Mouse (Mus musculus) T-helper 17 cell (primary cell): ENCODE data around the gene Samt1.
"Not testable (repeated sequence)": the region's sequence is repeated elsewhere in the genome, so short reads cannot be mapped to it uniquely, and the experiment has no call there.

Experiments
- in situ Hi-C, 2 experiments: fragments of 300-600 bp; cut with MboI, MseI; formaldehyde crosslinking; loops; 1 replicate in 1 of 2; 2 replicates in 1 of 2; pipeline ENCODE4 v1.15.1; 2025; ENCODE audit warnings: high pct_unique_total_duplicates in 2 of 2

Samt1 gene

GRCm38 (mm10) chrX:154012540-154012939 lies at the start of gene Samt1:
Gene Samt1, minus strand, starts transcription at chrX:154012640.
- in situ Hi-C loops = loop anchor here in 1 of 2 experiments (25.0 kb wide), 1 partner anchor 125 kb away; no protein-coding TSS in a partner anchor

DNA sequence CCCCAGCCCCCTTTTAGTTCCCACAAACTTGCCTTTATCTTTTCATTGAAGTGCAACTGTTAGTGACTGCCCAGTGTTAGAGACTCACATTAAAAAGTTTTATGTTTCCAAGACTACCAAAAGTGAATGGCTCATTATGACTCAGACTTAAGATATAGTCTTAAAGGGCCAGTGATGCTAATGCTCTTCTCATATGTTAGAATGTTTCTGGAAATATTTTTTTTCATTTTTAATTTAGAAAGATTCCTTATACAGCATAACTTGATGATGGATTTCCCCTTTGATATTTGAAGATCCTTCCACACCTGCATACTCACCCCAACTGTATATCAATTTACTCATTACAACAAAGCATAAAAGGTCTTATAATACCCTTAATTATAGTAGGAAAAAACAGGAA lies 42.5 kb upstream of the Samt1 start, which contains the start of gene Gm10057:
Gm10057 (minus strand) TSS at position 101 of the 400 bp plus-strand sequence.
- in situ Hi-C loops = not testable (repeated sequence)

DNA sequence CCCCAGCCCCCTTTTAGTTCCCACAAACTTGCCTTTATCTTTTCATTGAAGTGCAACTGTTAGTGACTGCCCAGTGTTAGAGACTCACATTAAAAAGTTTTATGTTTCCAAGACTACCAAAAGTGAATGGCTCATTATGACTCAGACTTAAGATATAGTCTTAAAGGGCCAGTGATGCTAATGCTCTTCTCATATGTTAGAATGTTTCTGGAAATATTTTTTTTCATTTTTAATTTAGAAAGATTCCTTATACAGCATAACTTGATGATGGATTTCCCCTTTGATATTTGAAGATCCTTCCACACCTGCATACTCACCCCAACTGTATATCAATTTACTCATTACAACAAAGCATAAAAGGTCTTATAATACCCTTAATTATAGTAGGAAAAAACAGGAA lies 21.3 kb upstream of the Samt1 start, which contains the start of gene 4921511M17Rik:
4921511M17Rik (minus strand) TSS at position 101 of the 400 bp plus-strand sequence.
- in situ Hi-C loops = loop anchor here in 1 of 2 experiments (5.0 kb wide), 1 partner anchor 34 kb away; no protein-coding TSS in a partner anchor

GRCm38 (mm10) chrX:153976914-153977313 lies 35.5 kb downstream of the Samt1 start:
- in situ Hi-C loops = not testable (repeated sequence)

- in situ Hi-C loops = not testable (repeated sequence)
Observed at GRCm38 (mm10) chrX:153976467-153976866, 36.0 kb downstream of the Samt1 start.

DNA sequence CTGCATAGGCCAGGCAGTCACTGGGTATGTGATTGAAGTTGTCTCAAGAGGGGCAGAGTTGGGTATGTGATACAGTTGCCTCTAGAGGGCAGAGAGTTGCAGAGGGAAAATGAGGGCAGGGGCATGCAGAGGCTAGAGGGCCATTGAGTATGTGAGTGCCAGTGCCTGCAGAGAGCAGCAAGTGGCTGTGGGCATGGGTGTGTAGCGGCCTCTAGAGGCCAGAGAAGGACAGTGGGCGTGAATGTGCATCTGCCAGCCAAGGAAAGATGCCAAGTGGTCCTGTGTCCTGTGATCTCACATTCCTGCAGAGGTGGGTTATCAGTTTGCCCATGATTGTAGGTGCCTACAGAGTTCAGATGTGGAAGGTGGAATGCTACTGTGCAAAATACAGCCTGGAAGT lies 38.0 kb downstream of the Samt1 start:
- in situ Hi-C loops = no loop called here

DNA sequence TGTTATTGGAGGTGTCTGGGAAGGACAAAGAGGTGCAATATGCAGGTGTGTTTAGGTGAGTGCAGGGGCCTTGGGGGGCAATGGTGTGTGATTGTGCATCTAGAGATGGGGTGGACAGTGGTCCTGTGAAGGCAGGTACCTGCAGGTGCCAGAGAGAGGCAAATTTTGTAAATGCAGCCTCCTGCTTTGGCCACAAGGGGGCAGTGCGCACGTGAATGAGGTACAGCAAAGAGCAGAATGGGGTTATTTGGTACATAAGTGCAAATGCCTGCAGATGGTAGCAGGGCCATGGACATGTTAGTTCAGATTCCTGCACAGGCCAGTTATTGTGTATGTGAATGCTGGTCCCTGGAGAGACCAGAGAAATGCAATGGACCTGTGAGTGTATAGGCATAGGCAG lies 59.6 kb downstream of the Samt1 start:
- in situ Hi-C loops = not testable (repeated sequence)
